Mouse (Mus musculus): ENCODE data around the gene Brpf3. TPM values are rescaled to one million over a fixed set of nuclear protein-coding genes. Genes with fewer than 3 reads are reported as not detected.

Brpf3 gene
- total RNA-seq, 2 experiments from 2014 or later: 14.5 to 15.0 TPM

GRCm38 (mm10) chr17:28866921-28867320 lies 66.0 kb downstream of the Brpf3 start:
- DNase-seq: no peak
- intact Hi-C loops (cut with DNase I; ENCODE audit: low total_unique reads): no loop called here

GRCm38 (mm10) chr17:28867381-28867780 lies 66.5 kb downstream of the Brpf3 start:
- intact Hi-C loops (cut with DNase I; ENCODE audit: low total_unique reads): no loop called here
- no peak for DNase-seq

- intact Hi-C loops (cut with DNase I; ENCODE audit: low total_unique reads): no loop called here
- DNase-seq: no peak
These were observed 68.7 kb downstream of the Brpf3 start for GRCm38 (mm10) chr17:28869412-28870110.

- intact Hi-C loops (cut with DNase I; ENCODE audit: low total_unique reads): no loop called here
- no peak for DNase-seq
These were observed 69.5 kb downstream of the Brpf3 start for GRCm38 (mm10) chr17:28870435-28870834.

GRCm38 (mm10) chr17:28871831-28872230 lies 70.9 kb downstream of the Brpf3 start:
- intact Hi-C loops (cut with DNase I; ENCODE audit: low total_unique reads): no loop called here
- DNase-seq: no peak

- DNase-seq: no peak
- intact Hi-C loops (cut with DNase I; ENCODE audit: low total_unique reads): no loop called here
These were observed 71.4 kb downstream of the Brpf3 start for GRCm38 (mm10) chr17:28872322-28872721.

- intact Hi-C loops (cut with DNase I; ENCODE audit: low total_unique reads): no loop called here
- no peak for DNase-seq
These were observed 73.3 kb downstream of the Brpf3 start for GRCm38 (mm10) chr17:28874216-28874615.

GRCm38 (mm10) chr17:28874825-28875224 lies 73.9 kb downstream of the Brpf3 start:
- DNase-seq: peak; percentile 47
- intact Hi-C loops (cut with DNase I; ENCODE audit: low total_unique reads): no loop called here

- intact Hi-C loops (cut with DNase I; ENCODE audit: low total_unique reads): no loop called here
- DNase-seq: peak; percentile 64
These were observed 74.4 kb downstream of the Brpf3 start for GRCm38 (mm10) chr17:28875316-28875715.

GRCm38 (mm10) chr17:28876331-28876730 lies 75.4 kb downstream of the Brpf3 start:
- intact Hi-C loops (cut with DNase I; ENCODE audit: low total_unique reads): no loop called here
- DNase-seq: no peak

- intact Hi-C loops (cut with DNase I; ENCODE audit: low total_unique reads): no loop called here
These were observed 75.9 kb downstream of the Brpf3 start for GRCm38 (mm10) chr17:28876821-28877220.

GRCm38 (mm10) chr17:28879931-28880391 lies 79.1 kb downstream of the Brpf3 start:
- intact Hi-C loops (cut with DNase I; ENCODE audit: low total_unique reads): no loop called here
- DNase-seq: peak; percentile 65

More at GRCm38 (mm10) chr17:28876821-28877220, 75.9 kb downstream of the Brpf3 start:
- DNase-seq: peak; percentile 31

- peak; percentile 77 for DNase-seq
- intact Hi-C loops (cut with DNase I; ENCODE audit: low total_unique reads): no loop called here
These were observed 81.4 kb downstream of the Brpf3 start for GRCm38 (mm10) chr17:28882316-28882715.

- no peak for DNase-seq
- intact Hi-C loops (cut with DNase I; ENCODE audit: low total_unique reads): no loop called here
These were observed 81.9 kb downstream of the Brpf3 start for GRCm38 (mm10) chr17:28882810-28883209.

GRCm38 (mm10) chr17:28883941-28884516 lies 83.1 kb downstream of the Brpf3 start:
- intact Hi-C loops (cut with DNase I; ENCODE audit: low total_unique reads): no loop called here
- DNase-seq: no peak

- intact Hi-C loops (cut with DNase I; ENCODE audit: low total_unique reads): loop anchor here (5.0 kb wide), 1 partner anchor 37 kb away; no protein-coding TSS in a partner anchor
- DNase-seq: no peak
These were observed 84.3 kb downstream of the Brpf3 start for GRCm38 (mm10) chr17:28885231-28885630.

- DNase-seq: no peak
- intact Hi-C loops (cut with DNase I; ENCODE audit: low total_unique reads): loop anchor here (5.0 kb wide), 1 partner anchor 36 kb away; no protein-coding TSS in a partner anchor
These were observed 85.4 kb downstream of the Brpf3 start for GRCm38 (mm10) chr17:28886266-28886665.

Measured in gastrocnemius, postnatal 14 days (tissue).